Mouse (Mus musculus) lung, postnatal 0 days (tissue): Measurements from ENCODE around the gene Nfix. TPM values are rescaled to one million over a fixed set of nuclear protein-coding genes. Genes with fewer than 3 reads are reported as not detected.

ENCODE experiments used
- ATAC-seq: fragments of 200-750 bp; cut with Nextera tagmentation; 2 replicates; pipeline ENCODE4 v1.8.0; 2017; ENCODE audit warnings: moderate library complexity
- DNase-seq: peaks from one replicate; pipeline ENCODE4 v3.0.0-alpha.2; 2016; ENCODE audit warnings: low spot score
- H3K27ac ChIP-seq: fragments of 300-500 bp; sonication (generic); 2 replicates; pipeline ENCODE4 v1.5.1; 2014; ENCODE audit warnings: antibody characterized with exemption, mild to moderate bottlenecking, low read length, mixed read lengths
- H3K27me3 ChIP-seq: fragments of 300-500 bp; sonication (generic); replicated peaks from 2 replicates; pipeline ENCODE4 v1.6.1; 2014; ENCODE audit warnings: low read length, mixed read lengths; ENCODE audit not compliant: insufficient read depth
- H3K36me3 ChIP-seq: fragments of 300-500 bp; sonication (generic); 2 replicates; pipeline ENCODE4 v1.6.1; 2014; ENCODE audit warnings: low read length, mixed read lengths; ENCODE audit not compliant: insufficient read depth
- H3K4me1 ChIP-seq: fragments of 300-500 bp; sonication (generic); 2 replicates; pipeline ENCODE4 v1.6.1; 2014; ENCODE audit warnings: antibody characterized with exemption, low read depth, low read length, mixed read lengths; ENCODE audit not compliant: insufficient read depth
- H3K4me2 ChIP-seq: fragments of 300-500 bp; sonication (generic); replicated peaks from 2 replicates; pipeline ENCODE4 v1.6.1; 2014; ENCODE audit warnings: low read depth, mild to moderate bottlenecking, low read length, moderate library complexity, mixed read lengths
- H3K4me3 ChIP-seq: fragments of 300-500 bp; sonication (generic); 2 replicates; pipeline ENCODE4 v1.5.1; 2014; ENCODE audit warnings: low read depth, low read length
- H3K9ac ChIP-seq: fragments of 300-500 bp; sonication (generic); replicated peaks from 2 replicates; pipeline ENCODE4 v1.6.1; 2014; ENCODE audit warnings: low read depth, mild to moderate bottlenecking
- H3K9me3 ChIP-seq: fragments of 300-500 bp; sonication (generic); 2 replicates; pipeline ENCODE4 v1.6.1; 2016; ENCODE audit warnings: low read length, mixed read lengths
- CTCF ChIP-seq: IDR thresholded peaks from 2 replicates; pipeline ENCODE4 v1.5.1; 2016; ENCODE audit warnings: antibody characterized with exemption, mild to moderate bottlenecking
- EP300 ChIP-seq: IDR thresholded peaks from 2 replicates; pipeline ENCODE4 v1.6.1; 2016; ENCODE audit warnings: antibody characterized with exemption, mild to moderate bottlenecking, control low read depth
- WGBS: fragments of 180-500 bp; shearing (Covaris S2); extraction: QIAGEN DNeasy Blood & Tissue Kit; methylation state at CpG from one replicate; pipeline ENCODE4 v1.1.7; 2014; 5-methylcytosine and 5-hydroxymethylcytosine counted together
- polyA plus RNA-seq: library from polyadenylated mRNA; unstranded; fragments of >200 nt; fragmentation: Nextera tagmentation; extraction: Ambion mirVana; gene quantifications from 2 replicates; pipeline ENCODE4 v1.2.1, GENCODE M21; 2015

Gene Nfix
- polyA plus RNA-seq, 1 experiment from 2014 or later = 38.8 TPM

- Histone ChIP-seq H3K9ac (no peak overlapping the region), H3K27me3 (no peaks in the 10 kb centered on the region), H3K9me3 (no peaks in the 10 kb centered on the region), H3K4me3 (no peak overlapping the region), H3K27ac (no peak overlapping the region), H3K4me2 (no peak overlapping the region), H3K36me3 (peaks cover 9% of the 10 kb centered on the region; the same call in 1 of the 2 replicates), H3K4me1 (peaks cover 24% of the 10 kb centered on the region)
- 61% methylated on average over 26 of the region's 27 CpGs for WGBS
- TF ChIP-seq CTCF (no peak), EP300 (no peak)
- ATAC-seq (no peak), DNase-seq (no peak)
Measured at GRCm38 (mm10) chr8:84715893-84716468, 84.2 kb downstream of the Nfix start.

DNA sequence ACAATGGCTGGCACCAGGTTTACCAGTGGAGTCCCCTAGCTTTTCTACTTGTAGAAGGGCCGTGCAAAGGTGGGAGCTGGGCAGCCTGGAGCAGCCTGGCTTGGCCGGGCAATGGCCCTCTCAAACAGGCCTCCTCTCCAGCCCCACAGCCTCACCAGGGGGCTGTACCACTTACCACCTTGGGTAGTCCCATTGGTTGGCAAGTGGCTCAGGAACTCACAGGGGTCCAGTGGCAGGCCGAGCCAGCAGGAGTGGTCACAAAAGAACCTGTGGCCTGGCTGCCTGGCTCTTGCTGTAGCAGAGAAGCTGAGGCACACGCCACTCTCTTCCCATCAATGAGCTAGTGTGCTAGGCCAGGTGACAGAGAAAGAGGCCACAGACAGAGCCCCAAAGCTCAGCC, 86.0 kb downstream of the Nfix start:
- DNase-seq = no peak
- H3K4me1 ChIP-seq = peaks cover 24% of the 10 kb centered on the region
- no peak for ATAC-seq
- no peak overlapping the region for H3K9ac ChIP-seq
- peak overlapping the region; percentile 84; the same call in 1 of the 2 replicates for H3K27ac ChIP-seq
- H3K36me3 ChIP-seq = 0 out of 2 replicates have a peak, but pooled peaks cover 3% of the 10 kb centered on the region
- no peak overlapping the region for H3K4me3 ChIP-seq
- no peaks in the 10 kb centered on the region for H3K9me3 ChIP-seq
- 54% methylated on average over 4 of the region's 4 CpGs for WGBS
- no peaks in the 10 kb centered on the region for H3K27me3 ChIP-seq
- TF ChIP-seq EP300 (no peak), CTCF (no peak)
- no peak overlapping the region for H3K4me2 ChIP-seq

DNA sequence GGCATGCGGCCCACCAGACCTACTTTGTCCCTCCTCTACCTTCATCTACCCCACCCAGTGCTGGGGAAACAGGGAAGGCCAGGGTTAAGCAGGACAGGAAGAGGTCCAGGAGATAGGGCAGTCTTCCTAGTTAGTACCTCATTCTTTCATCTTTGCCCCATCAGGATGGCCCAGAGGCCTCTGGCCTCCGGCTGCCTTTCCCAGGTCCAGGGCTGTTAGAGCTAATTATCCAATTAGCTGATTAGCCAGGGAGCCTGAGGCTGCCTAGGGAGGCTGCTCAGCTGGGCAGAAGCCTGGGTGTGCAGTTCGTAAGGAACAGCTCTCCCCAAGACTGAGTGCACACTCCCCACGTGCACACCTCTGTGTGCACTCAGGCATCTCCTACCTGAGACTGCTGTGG, 86.8 kb downstream of the Nfix start:
- no peak overlapping the region for H3K4me2 ChIP-seq
- 0 out of 2 replicates have a peak, but pooled peaks cover 3% of the 10 kb centered on the region for H3K36me3 ChIP-seq
- TF ChIP-seq CTCF (no peak), EP300 (no peak)
- H3K27me3 ChIP-seq = no peaks in the 10 kb centered on the region
- peak overlapping the region; percentile 84 for H3K27ac ChIP-seq
- no peak overlapping the region for H3K4me3 ChIP-seq
- no peaks in the 10 kb centered on the region for H3K9me3 ChIP-seq
- WGBS = 55% methylated on average over 4 of the region's 4 CpGs
- H3K9ac ChIP-seq = no peak overlapping the region
- H3K4me1 ChIP-seq = peaks cover 24% of the 10 kb centered on the region
- ATAC-seq (no peak), DNase-seq (no peak)

DNA sequence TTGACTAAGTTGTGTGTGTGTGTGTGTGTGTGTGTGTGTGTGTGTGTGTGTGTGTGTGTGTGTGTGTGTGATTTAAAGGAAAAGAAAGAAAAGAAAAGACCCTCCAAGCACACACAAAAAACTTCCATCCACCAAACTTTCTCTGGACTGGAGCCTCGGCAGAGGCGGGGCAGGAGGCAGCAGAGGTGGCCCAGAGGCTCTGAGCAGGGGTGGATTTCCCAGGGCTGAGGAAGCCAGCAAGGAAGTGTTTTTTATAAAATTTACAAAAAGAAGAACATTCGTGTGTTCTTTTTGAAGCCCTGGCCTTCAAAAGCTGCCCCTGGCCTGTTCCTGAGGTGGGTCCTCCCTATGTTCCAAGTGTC, 87.4 kb downstream of the Nfix start:
- ATAC-seq (peak; percentile 20), DNase-seq (no peak)
- peak; percentile 43 for TF ChIP-seq CTCF
- no peak for TF ChIP-seq EP300
- peaks cover 24% of the 10 kb centered on the region for H3K4me1 ChIP-seq
- 0 out of 2 replicates have a peak, but pooled peaks cover under 1% of the 10 kb centered on the region for H3K36me3 ChIP-seq
- H3K9me3 ChIP-seq = no peaks in the 10 kb centered on the region
- H3K9ac ChIP-seq = no peak overlapping the region
- 6% methylated on average over 3 of the region's 3 CpGs for WGBS
- no peak overlapping the region for H3K4me2 ChIP-seq
- H3K27me3 ChIP-seq = no peaks in the 10 kb centered on the region
- H3K4me3 ChIP-seq = no peak overlapping the region
- H3K27ac ChIP-seq = peak overlapping the region; percentile 84

- Histone ChIP-seq H3K36me3 (no peaks in the 10 kb centered on the region), H3K4me3 (no peak overlapping the region), H3K4me1 (peaks cover 27% of the 10 kb centered on the region), H3K27ac (peak overlapping the region; percentile 84), H3K9ac (no peak overlapping the region), H3K4me2 (peak overlapping the region; percentile 19; the same call in 1 of the 2 replicates), H3K9me3 (no peaks in the 10 kb centered on the region), H3K27me3 (no peaks in the 10 kb centered on the region)
- TF ChIP-seq EP300 (peak; percentile 38; the same call in 1 of the 2 replicates), CTCF (no peak)
- DNase-seq = peak; percentile 94
- WGBS = 16% methylated on average over 8 of the region's 11 CpGs
- ATAC-seq = peak; percentile 83
Measured at GRCm38 (mm10) chr8:84711933-84712758, 88.0 kb downstream of the Nfix start.

- DNase-seq (peak; percentile 61), ATAC-seq (no peak)
- H3K4me1 ChIP-seq = peaks cover 27% of the 10 kb centered on the region
- no peaks in the 10 kb centered on the region for H3K36me3 ChIP-seq
- TF ChIP-seq EP300 = no peak
- TF ChIP-seq CTCF = peak; percentile 42
- H3K27me3 ChIP-seq = no peaks in the 10 kb centered on the region
- no peak overlapping the region for H3K4me2 ChIP-seq
- 46% methylated on average over 3 of the region's 3 CpGs for WGBS
- H3K9me3 ChIP-seq = no peaks in the 10 kb centered on the region
- H3K4me3 ChIP-seq = no peak overlapping the region
- H3K27ac ChIP-seq = peak overlapping the region; percentile 84
- H3K9ac ChIP-seq = no peak overlapping the region
Measured at GRCm38 (mm10) chr8:84711312-84711711, 88.8 kb downstream of the Nfix start.
